Mouse (Mus musculus): ENCODE measurements around the gene Cry1. TPM values are rescaled to one million over a fixed set of nuclear protein-coding genes. Genes with fewer than 3 reads are reported as not detected.
A peak's percentile ranks its signal among the peaks of the same experiment; 100 is the strongest.

The Cry1 gene
- polyA plus RNA-seq, 1 experiment from 2014 or later = 36.6 TPM

- Histone ChIP-seq H3K27me3 (replicated peaks) (no peaks in the 10 kb centered on the region), H3K36me3 (no peaks in the 10 kb centered on the region), H3K4me2 (replicated peaks) (no peak overlapping the region), H3K9me3 (no peaks in the 10 kb centered on the region), H3K4me1 (no peaks in the 10 kb centered on the region), H3K9ac (no peak overlapping the region), H3K4me3 (no peak overlapping the region), H3K27ac (no peak overlapping the region)
- no peak for ATAC-seq (ENCODE audit: low FRiP score, low read depth)
- 88% methylated on average over 5 of the region's 5 CpGs for WGBS
These were observed 5.1 kb upstream of the Cry1 start for GRCm38 (mm10) chr10:85189966-85190365.

GRCm38 (mm10) chr10:85186499-85186794 lies 1.6 kb upstream of the Cry1 start:
- H3K36me3 ChIP-seq = no peaks in the 10 kb centered on the region
- no peak overlapping the region for H3K27ac ChIP-seq
- no peak overlapping the region for H3K9ac ChIP-seq
- WGBS = 95% methylated on average over 2 of the region's 2 CpGs
- H3K9me3 ChIP-seq = no peaks in the 10 kb centered on the region
- H3K4me3 ChIP-seq = no peak overlapping the region
- ATAC-seq (ENCODE audit: low FRiP score, low read depth) = no peak
- no peaks in the 10 kb centered on the region for H3K27me3 ChIP-seq (replicated peaks)
- peaks cover 11% of the 10 kb centered on the region for H3K4me1 ChIP-seq
- no peak overlapping the region for H3K4me2 ChIP-seq (replicated peaks)

- 30% methylated on average over 14 of the region's 14 CpGs for WGBS
- peak overlapping the region; percentile 74 for H3K4me3 ChIP-seq
- ATAC-seq (ENCODE audit: low FRiP score, low read depth) = no peak
- H3K27me3 ChIP-seq (replicated peaks) = no peaks in the 10 kb centered on the region
- H3K27ac ChIP-seq = 0 out of 2 replicates have a peak overlapping the region, but pooled peaks have one; percentile 72
- H3K36me3 ChIP-seq = no peaks in the 10 kb centered on the region
- H3K9me3 ChIP-seq = no peaks in the 10 kb centered on the region
- H3K4me1 ChIP-seq = peaks cover 11% of the 10 kb centered on the region
- H3K4me2 ChIP-seq (replicated peaks) = peak overlapping the region; percentile 99
- H3K9ac ChIP-seq = peak overlapping the region; percentile 78
These were observed 1.0 kb upstream of the Cry1 start for GRCm38 (mm10) chr10:85185639-85186498.

- H3K4me2 ChIP-seq (replicated peaks) = peak overlapping the region; percentile 99
- WGBS = under 1% methylated on average over 95 of the region's 95 CpGs
- peak overlapping the region; percentile 78 for H3K9ac ChIP-seq
- peaks cover 11% of the 10 kb centered on the region for H3K4me1 ChIP-seq
- ATAC-seq (ENCODE audit: low FRiP score, low read depth) = peak; percentile 31
- peak overlapping the region; percentile 74 for H3K4me3 ChIP-seq
- no peaks in the 10 kb centered on the region for H3K27me3 ChIP-seq (replicated peaks)
- peak overlapping the region; percentile 72; the same call in 1 of the 2 replicates for H3K27ac ChIP-seq
- H3K9me3 ChIP-seq = no peaks in the 10 kb centered on the region
- H3K36me3 ChIP-seq = no peaks in the 10 kb centered on the region
These were observed 482 bp downstream of the Cry1 start for GRCm38 (mm10) chr10:85184201-85184963.

- no peak for ATAC-seq (ENCODE audit: low FRiP score, low read depth)
- Histone ChIP-seq H3K27me3 (replicated peaks) (no peaks in the 10 kb centered on the region), H3K4me2 (replicated peaks) (peak overlapping the region; percentile 99), H3K27ac (no peak overlapping the region), H3K4me3 (peak overlapping the region; percentile 74), H3K4me1 (peaks cover 11% of the 10 kb centered on the region), H3K36me3 (no peaks in the 10 kb centered on the region), H3K9me3 (no peaks in the 10 kb centered on the region), H3K9ac (peak overlapping the region; percentile 78; the same call in 1 of the 2 replicates)
- 1% methylated on average over 11 of the region's 11 CpGs for WGBS
These were observed 1.2 kb downstream of the Cry1 start for GRCm38 (mm10) chr10:85183619-85184018.

- peak overlapping the region; percentile 74; the same call in 1 of the 2 replicates for H3K4me3 ChIP-seq
- peak overlapping the region; percentile 99 for H3K4me2 ChIP-seq (replicated peaks)
- peaks cover 11% of the 10 kb centered on the region for H3K4me1 ChIP-seq
- H3K27me3 ChIP-seq (replicated peaks) = no peaks in the 10 kb centered on the region
- no peaks in the 10 kb centered on the region for H3K9me3 ChIP-seq
- H3K36me3 ChIP-seq = no peaks in the 10 kb centered on the region
- ATAC-seq (ENCODE audit: low FRiP score, low read depth) = no peak
- H3K27ac ChIP-seq = no peak overlapping the region
- WGBS = 81% methylated on average over 10 of the region's 10 CpGs
- H3K9ac ChIP-seq = 0 out of 2 replicates have a peak overlapping the region, but pooled peaks have one; percentile 26
These were observed 2.1 kb downstream of the Cry1 start for GRCm38 (mm10) chr10:85182766-85183165.

- 88% methylated on average over 2 of the region's 2 CpGs for WGBS
These were observed 8.2 kb downstream of the Cry1 start for GRCm38 (mm10) chr10:85176640-85177039.

GRCm38 (mm10) chr10:85165306-85165705 lies 19.6 kb downstream of the Cry1 start:
- no peaks in the 10 kb centered on the region for H3K9me3 ChIP-seq

More at GRCm38 (mm10) chr10:85176640-85177039, 8.2 kb downstream of the Cry1 start:
- Histone ChIP-seq H3K9me3 (no peaks in the 10 kb centered on the region), H3K4me2 (replicated peaks) (no peak overlapping the region), H3K27me3 (replicated peaks) (no peaks in the 10 kb centered on the region), H3K36me3 (no peaks in the 10 kb centered on the region), H3K4me3 (no peak overlapping the region), H3K9ac (no peak overlapping the region), H3K27ac (no peak overlapping the region), H3K4me1 (no peaks in the 10 kb centered on the region)
- no peak for ATAC-seq (ENCODE audit: low FRiP score, low read depth)

GRCm38 (mm10) chr10:85164791-85165190 lies 20.1 kb downstream of the Cry1 start:
- no peak overlapping the region for H3K27ac ChIP-seq
- H3K4me3 ChIP-seq = no peak overlapping the region
- H3K9me3 ChIP-seq = no peaks in the 10 kb centered on the region
- H3K4me1 ChIP-seq = no peaks in the 10 kb centered on the region
- ATAC-seq (ENCODE audit: low FRiP score, low read depth) = no peak
- H3K36me3 ChIP-seq = no peaks in the 10 kb centered on the region
- H3K9ac ChIP-seq = no peak overlapping the region
- 91% methylated on average over 13 of the region's 13 CpGs for WGBS
- no peak overlapping the region for H3K4me2 ChIP-seq (replicated peaks)
- no peaks in the 10 kb centered on the region for H3K27me3 ChIP-seq (replicated peaks)

More at GRCm38 (mm10) chr10:85165306-85165705, 19.6 kb downstream of the Cry1 start:
- Histone ChIP-seq H3K9ac (no peak overlapping the region), H3K4me1 (no peaks in the 10 kb centered on the region), H3K36me3 (no peaks in the 10 kb centered on the region), H3K4me2 (replicated peaks) (no peak overlapping the region), H3K27me3 (replicated peaks) (no peaks in the 10 kb centered on the region), H3K27ac (no peak overlapping the region), H3K4me3 (no peak overlapping the region)
- WGBS = 86% methylated on average over 5 of the region's 5 CpGs
- ATAC-seq (ENCODE audit: low FRiP score, low read depth) = no peak

- ATAC-seq (ENCODE audit: low FRiP score, low read depth) = no peak
- no peaks in the 10 kb centered on the region for H3K4me1 ChIP-seq
- H3K36me3 ChIP-seq = no peaks in the 10 kb centered on the region
- no peak overlapping the region for H3K9ac ChIP-seq
- H3K9me3 ChIP-seq = no peaks in the 10 kb centered on the region
- no peak overlapping the region for H3K27ac ChIP-seq
- no peaks in the 10 kb centered on the region for H3K27me3 ChIP-seq (replicated peaks)
- H3K4me2 ChIP-seq (replicated peaks) = no peak overlapping the region
- H3K4me3 ChIP-seq = no peak overlapping the region
- WGBS = 74% methylated on average over 5 of the region's 5 CpGs
These were observed 23.0 kb downstream of the Cry1 start for GRCm38 (mm10) chr10:85161745-85162351.

GRCm38 (mm10) chr10:85159989-85160619 lies 24.8 kb downstream of the Cry1 start:
- H3K4me3 ChIP-seq = no peak overlapping the region
- H3K27me3 ChIP-seq (replicated peaks) = no peaks in the 10 kb centered on the region
- ATAC-seq (ENCODE audit: low FRiP score, low read depth) = no peak
- no peaks in the 10 kb centered on the region for H3K9me3 ChIP-seq
- H3K27ac ChIP-seq = no peak overlapping the region
- WGBS = 93% methylated on average over 1 of the region's 1 CpGs
- H3K4me1 ChIP-seq = no peaks in the 10 kb centered on the region
- H3K36me3 ChIP-seq = no peaks in the 10 kb centered on the region
- H3K4me2 ChIP-seq (replicated peaks) = no peak overlapping the region
- H3K9ac ChIP-seq = no peak overlapping the region

GRCm38 (mm10) chr10:85157451-85157850 lies 27.4 kb downstream of the Cry1 start:
- Histone ChIP-seq H3K27ac (no peak overlapping the region), H3K27me3 (replicated peaks) (no peaks in the 10 kb centered on the region), H3K4me1 (no peaks in the 10 kb centered on the region), H3K36me3 (no peaks in the 10 kb centered on the region), H3K4me2 (replicated peaks) (no peak overlapping the region), H3K4me3 (no peak overlapping the region), H3K9ac (no peak overlapping the region), H3K9me3 (no peaks in the 10 kb centered on the region)
- ATAC-seq (ENCODE audit: low FRiP score, low read depth) = no peak
- 91% methylated on average over 7 of the region's 7 CpGs for WGBS

Data from neural tube, embryonic 12.5 days (tissue).